Mouse (Mus musculus) urinary bladder, adult 2 months (tissue): ENCODE results near the gene Ubl5. TPM values are rescaled to one million over a fixed set of nuclear protein-coding genes. Genes with fewer than 3 reads are reported as not detected.

Experiments
- polyA plus RNA-seq: library from polyadenylated mRNA; depleted of rRNA; stranded (reverse); fragments of >200 nt; gene quantifications from 2 replicates; pipeline ENCODE4 v1.2.3, GENCODE M21; 2012; rRNA removed

Gene Ubl5
- polyA plus RNA-seq, 1 experiment: 551 TPM

Other genes with a start within 250 kb of the Ubl5 start
- 6.8 and 7.5 TPM in 2 replicates for gene Zfp26, start 182.7 kb upstream of the Ubl5 start, polyA plus RNA-seq
- gene Zfp426, start 150.1 kb upstream of the Ubl5 start, polyA plus RNA-seq: 16.0 and 17.1 TPM in 2 replicates
- gene Zfp266, start 121.5 kb upstream of the Ubl5 start, polyA plus RNA-seq: 37.7 and 39.1 TPM in 2 replicates
- gene Zfp846, start 61.6 kb upstream of the Ubl5 start, polyA plus RNA-seq: 6.9 TPM in 2 replicates
- gene Fbxl12, start 1.9 kb downstream of the Ubl5 start, polyA plus RNA-seq: 35.2 and 38.0 TPM in 2 replicates
- 16.3 and 18.9 TPM in 2 replicates for gene Pin1, start 9.2 kb downstream of the Ubl5 start, polyA plus RNA-seq
- 4.7 and 6.2 TPM in 2 replicates for gene Olfm2, start 103.5 kb downstream of the Ubl5 start, polyA plus RNA-seq
- gene Col5a3, start 172.2 kb downstream of the Ubl5 start, polyA plus RNA-seq: 13.5 and 14.3 TPM in 2 replicates
- gene Rdh8, start 175.6 kb downstream of the Ubl5 start, polyA plus RNA-seq: not detected in 2 replicates
- 59.3 and 71.9 TPM in 2 replicates for gene A230050P20Rik, start 225.8 kb downstream of the Ubl5 start, polyA plus RNA-seq
- 6.8 and 7.0 TPM in 2 replicates for gene Angptl6, start 236.8 kb downstream of the Ubl5 start, polyA plus RNA-seq
- gene Ppan, start 245.3 kb downstream of the Ubl5 start, polyA plus RNA-seq: 38.7 and 59.6 TPM in 2 replicates